In the genomic region with DNA sequence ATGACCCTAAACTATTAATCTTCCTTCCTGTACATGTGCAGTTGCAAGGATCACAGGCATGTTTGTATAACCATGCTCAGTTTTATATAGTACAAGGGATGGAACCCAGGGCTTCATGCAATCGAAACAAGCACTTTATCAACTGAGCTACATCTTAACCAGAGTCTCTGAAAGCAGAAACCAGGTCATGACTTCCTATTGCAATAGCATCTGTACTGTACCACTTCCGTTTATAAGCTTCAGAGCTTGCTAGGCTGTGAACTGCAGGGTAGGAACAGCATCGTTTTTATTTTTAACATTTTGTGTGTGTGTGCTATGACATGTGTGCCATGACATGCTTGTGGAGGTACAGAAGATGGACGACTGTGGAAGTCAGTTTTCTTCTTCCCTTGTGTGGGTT, we compare ENCODE assay signal across 17 mouse cellular contexts. TPM values are rescaled to one million over a fixed set of nuclear protein-coding genes. Genes with fewer than 3 reads are reported as not detected.
DNase-seq lines count a peak whose midpoint lies in the region; ATAC-seq lines count a peak whose summit lies in the region.
"Had no signal": no experiment of that assay in that cellular context is flagged by ENCODE, and none has a peak within 500 bp of the region (broad histone marks: within the 10 kb centered on the region; RNA-seq: fewer than 3 reads in every experiment).

No protein-coding gene starts in this region.

- peaks cover 11% of the 10 kb centered on the region for H3K36me3 ChIP-seq in erythroblast, embryonic 14.5 days (ENCODE audit: control insufficient read depth)
- H3K36me3 ChIP-seq: heart, embryonic 15.5 days; hindbrain, embryonic 13.5 days; limb, embryonic 13.5 days; midbrain, embryonic 12.5 days had no signal

- intact Hi-C loops in gastrocnemius, postnatal 14 days (cut with DNase I; ENCODE audit: low total_unique reads) = no loop called here

- peaks cover 70% of the 10 kb centered on the region for H3K4me1 ChIP-seq in erythroblast, embryonic 14.5 days (ENCODE audit: control insufficient read depth)

- no peak for ATAC-seq in erythroblast, adult 5-6 weeks (replicated peaks; ENCODE audit: low FRiP score, poor library complexity, severe bottlenecking)
- ATAC-seq in monocyte, adult 5-6 weeks (replicated peaks; ENCODE audit: insufficient number of reproducible peaks, low FRiP score, low TSS enrichment, poor library complexity, severe bottlenecking) = peak; percentile 47

- H3K27me3 ChIP-seq in erythroblast, embryonic 14.5 days (ENCODE audit: control insufficient read depth) = no peaks in the 10 kb centered on the region
- H3K27me3 ChIP-seq: heart, embryonic 15.5 days; limb, embryonic 13.5 days had no signal

- DNase-seq in CD4-positive, CD25-positive, alpha-beta regulatory T cell, adult 2 months (ENCODE audit: low read depth, low spot score) = peak; percentile 66
- DNase-seq in induced T-regulatory cell, adult 2 months (ENCODE audit: low read depth) = peak; percentile 63
- DNase-seq in adrenal gland, adult 2 months = no peak
- DNase-seq in gastrocnemius, postnatal 14 days = no peak
- DNase-seq in cerebellum, postnatal 10 days = no peak
- DNase-seq: cerebellum, adult 11 months; kidney, adult 18-20 months; kidney, postnatal 36 days; spleen, adult 18-20 months had no signal

- no peaks in the 10 kb centered on the region for H3K9me3 ChIP-seq in erythroblast, embryonic 14.5 days (ENCODE audit: control insufficient read depth, low read length)
- H3K9me3 ChIP-seq: G1E; heart, embryonic 15.5 days; hindbrain, embryonic 13.5 days; limb, embryonic 13.5 days; midbrain, embryonic 12.5 days had no signal

- H3K4me3 ChIP-seq in erythroblast, embryonic 14.5 days (replicated peaks) = peak overlapping the region; percentile 36
- H3K4me3 ChIP-seq: heart, embryonic 15.5 days; hindbrain, embryonic 13.5 days; limb, embryonic 13.5 days; midbrain, embryonic 12.5 days had no signal

RNA-seq across cellular contexts. Expression of gene Fam117a, which starts 3.6 kb away (rescaled TPM):
- polyA plus RNA-seq in erythroblast, embryonic 14.5 days (2012) = 184 and 248 TPM in 2 replicates
- total RNA-seq in erythroblast, adult 5-6 weeks (2015; ENCODE audit: low replicate concordance) = 321 and 423 TPM in 2 replicates
- total RNA-seq in erythroblast, adult 5-6 weeks (2017; ENCODE audit: low replicate concordance) = 386 and 450 TPM in 2 replicates
- 18.7 to 46.1 TPM (median 31.6 TPM) in 3 replicates for total RNA-seq in monocyte, adult 5-6 weeks (2017)
- total RNA-seq in adrenal gland, adult 2 months (2021) = 10 to 100 TPM; 16.6 to 20.9 TPM
- polyA plus RNA-seq in adrenal gland, adult 2 months (2012; rRNA removed) = 27.0 and 37.1 TPM in 2 replicates
- total RNA-seq in gastrocnemius, postnatal 14 days (2021) = 1 to 10 TPM; 4.4 to 6.5 TPM

RNA-seq across cellular contexts. Expression of gene Kat7, which starts 23.2 kb away (rescaled TPM):
- 1.3 and 1.4 TPM in 2 replicates for polyA plus RNA-seq in erythroblast, embryonic 14.5 days (2012)
- total RNA-seq in erythroblast, adult 5-6 weeks (2015; ENCODE audit: low replicate concordance) = 33.8 and 39.3 TPM in 2 replicates
- total RNA-seq in erythroblast, adult 5-6 weeks (2017; ENCODE audit: low replicate concordance) = 41.5 and 65.5 TPM in 2 replicates
- total RNA-seq in monocyte, adult 5-6 weeks (2017) = 72.7 to 88.8 TPM (median 87.7 TPM) in 3 replicates
- 10 to 100 TPM; 51.7 to 64.2 TPM for total RNA-seq in adrenal gland, adult 2 months (2021)
- 21.5 and 23.8 TPM in 2 replicates for polyA plus RNA-seq in adrenal gland, adult 2 months (2012; rRNA removed)
- total RNA-seq in gastrocnemius, postnatal 14 days (2021) = 10 to 100 TPM; 21.7 to 24.4 TPM

RNA-seq across cellular contexts. Expression of gene Slc35b1, which starts 51.3 kb away (rescaled TPM):
- 0.78 and 0.98 TPM in 2 replicates for polyA plus RNA-seq in erythroblast, embryonic 14.5 days (2012)
- 20.8 and 23.0 TPM in 2 replicates for total RNA-seq in erythroblast, adult 5-6 weeks (2015; ENCODE audit: low replicate concordance)
- total RNA-seq in erythroblast, adult 5-6 weeks (2017; ENCODE audit: low replicate concordance) = 31.4 and 40.6 TPM in 2 replicates
- 42.2 to 79.4 TPM (median 58.1 TPM) in 3 replicates for total RNA-seq in monocyte, adult 5-6 weeks (2017)
- 10 to 100 TPM; 61.1 to 76.8 TPM for total RNA-seq in adrenal gland, adult 2 months (2021)
- polyA plus RNA-seq in adrenal gland, adult 2 months (2012; rRNA removed) = 52.8 and 60.4 TPM in 2 replicates
- 10 to 100 TPM; 36.6 to 37.8 TPM for total RNA-seq in gastrocnemius, postnatal 14 days (2021)

Comparison
In these comparisons a context has a peak if more than half of its experiments do, and no peak if none do; other contexts are left out.
1. DNase-seq: peak in CD4-positive, CD25-positive, alpha-beta regulatory T cell, adult 2 months (single experiment) and induced T-regulatory cell, adult 2 months (single experiment); none in adrenal gland, adult 2 months (single experiment), gastrocnemius, postnatal 14 days (single experiment) and cerebellum, postnatal 10 days (0 of 2).